In the genomic region with DNA sequence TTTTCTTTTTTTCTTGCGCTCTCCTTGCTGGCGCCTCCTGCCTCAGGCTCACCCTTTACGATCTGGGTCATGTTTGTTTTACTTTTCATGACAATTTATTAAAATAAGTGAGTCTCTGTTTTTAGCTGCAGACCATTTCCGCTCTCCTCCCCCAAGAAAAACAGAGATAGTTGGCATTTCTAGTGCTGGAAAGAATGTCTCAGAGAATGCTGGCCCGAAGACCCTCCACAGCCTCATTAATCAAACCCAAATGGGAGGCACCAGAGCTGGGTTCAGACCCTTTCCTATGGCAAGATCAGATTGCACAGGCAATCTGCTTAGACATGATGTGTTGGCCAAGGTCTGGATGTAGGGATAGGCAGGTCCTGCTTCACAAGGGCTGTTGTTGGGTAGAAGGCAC, we compare ENCODE assay signal across 18 mouse cellular contexts.
DNase-seq lines count a peak whose midpoint lies in the region; ATAC-seq lines count a peak whose summit lies in the region.
"Had no signal": no experiment of that assay in that cellular context is flagged by ENCODE, and none has a peak within 500 bp of the region (broad histone marks: within the 10 kb centered on the region; RNA-seq: fewer than 3 reads in every experiment).

No protein-coding gene starts in this region.

- no peaks in the 10 kb centered on the region for H3K9me3 ChIP-seq in kidney, embryonic 14.5 days (ENCODE audit: control insufficient read depth, low read length)
- H3K9me3 ChIP-seq in midbrain, embryonic 13.5 days: no peaks in the 10 kb centered on the region
- H3K9me3 ChIP-seq: embryonic facial prominence, embryonic 12.5 days; liver, embryonic 13.5 days; midbrain, embryonic 10.5 days; neural tube, embryonic 12.5 days had no signal

- no peak overlapping the region for H3K4me2 ChIP-seq in kidney, embryonic 14.5 days (replicated peaks; ENCODE audit: low read depth, low read length)
- no peak overlapping the region for H3K4me2 ChIP-seq in midbrain, embryonic 13.5 days (replicated peaks)
- H3K4me2 ChIP-seq: embryonic facial prominence, embryonic 12.5 days; liver, embryonic 13.5 days; neural tube, embryonic 12.5 days had no signal

- no peaks in the 10 kb centered on the region for H3K27me3 ChIP-seq in kidney, embryonic 14.5 days (ENCODE audit: control insufficient read depth, insufficient read depth, low read length)
- no peaks in the 10 kb centered on the region for H3K27me3 ChIP-seq in midbrain, embryonic 13.5 days
- H3K27me3 ChIP-seq: embryonic facial prominence, embryonic 12.5 days; liver, embryonic 13.5 days; neural tube, embryonic 12.5 days had no signal

- peak; percentile 33 for ATAC-seq in kidney, embryonic 14.5 days (ENCODE audit: low FRiP score, low TSS enrichment)
- ATAC-seq in midbrain, embryonic 13.5 days: no peak
- ATAC-seq: hindbrain, embryonic 16.5 days had no signal

- no peak overlapping the region for H3K9ac ChIP-seq in kidney, embryonic 14.5 days (ENCODE audit: low read depth, low read length)
- H3K9ac ChIP-seq in midbrain, embryonic 13.5 days (replicated peaks): no peak overlapping the region
- H3K9ac ChIP-seq: embryonic facial prominence, embryonic 12.5 days; liver, embryonic 13.5 days; neural tube, embryonic 12.5 days had no signal

- peaks cover 26% of the 10 kb centered on the region for H3K4me1 ChIP-seq in kidney, embryonic 14.5 days (ENCODE audit: control insufficient read depth, insufficient read depth, low read length)
- H3K4me1 ChIP-seq in midbrain, embryonic 13.5 days (replicated peaks): no peaks in the 10 kb centered on the region
- H3K4me1 ChIP-seq: liver, embryonic 13.5 days; midbrain, embryonic 10.5 days; neural tube, embryonic 12.5 days had no signal

- DNase-seq in heart, adult 11 months: peak; percentile 81
- no peak for DNase-seq in heart, postnatal 4 days
- no peak for DNase-seq in kidney, adult 11 months
- peak; percentile 67 for DNase-seq in embryo, embryonic 10 days (ENCODE audit: low spot score)
- peak; percentile 30 for DNase-seq in fibroblast of lung, adult 2 months (ENCODE audit: low read depth)
- DNase-seq in retina, postnatal 1 day: no peak
- DNase-seq: cerebellum, adult 9-10 months; gastrocnemius, postnatal 10 days; heart, postnatal 14 days; liver, embryonic 13.5 days; lung, postnatal 10 days; right cerebral cortex, postnatal 14 days had no signal

- no peaks in the 10 kb centered on the region for H3K36me3 ChIP-seq in kidney, embryonic 14.5 days (ENCODE audit: control insufficient read depth, insufficient read depth, low read length)
- H3K36me3 ChIP-seq in midbrain, embryonic 13.5 days: no peaks in the 10 kb centered on the region
- H3K36me3 ChIP-seq: embryonic facial prominence, embryonic 12.5 days; liver, embryonic 13.5 days; midbrain, embryonic 10.5 days; neural tube, embryonic 12.5 days had no signal

- WGBS in kidney, embryonic 14.5 days: 18% methylated on average over 5 of the region's 5 CpGs
- 93% methylated on average over 5 of the region's 5 CpGs for WGBS in midbrain, embryonic 13.5 days

- peak overlapping the region; percentile 13; the same call in 1 of the 2 replicates for H3K27ac ChIP-seq in kidney, embryonic 14.5 days (ENCODE audit: low read depth, low read length)
- H3K27ac ChIP-seq in midbrain, embryonic 13.5 days: no peak overlapping the region
- H3K27ac ChIP-seq: liver, embryonic 13.5 days; midbrain, embryonic 10.5 days; neural tube, embryonic 12.5 days had no signal

- H3K4me3 ChIP-seq in kidney, embryonic 14.5 days (ENCODE audit: low read length): no peak overlapping the region
- H3K4me3 ChIP-seq in midbrain, embryonic 13.5 days (replicated peaks): no peak overlapping the region
- H3K4me3 ChIP-seq: embryonic facial prominence, embryonic 12.5 days; liver, embryonic 13.5 days; midbrain, embryonic 10.5 days; neural tube, embryonic 12.5 days had no signal

Comparison
In these comparisons a context has a peak if more than half of its experiments do, and no peak if none do; other contexts are left out.
1. DNase-seq: peak in heart, adult 11 months (single experiment), embryo, embryonic 10 days (single experiment) and fibroblast of lung, adult 2 months (single experiment); none in heart, postnatal 4 days (single experiment), kidney, adult 11 months (single experiment) and retina, postnatal 1 day (single experiment).